Comparison of ENCODE assay signal across 38 mouse cellular contexts in genomic region chr5:136691170-136691569, GRCm38 (mm10). TPM values are rescaled to one million over a fixed set of nuclear protein-coding genes. Genes with fewer than 3 reads are reported as not detected.
"Had no signal": no experiment of that assay in that cellular context is flagged by ENCODE, and none has a peak within 500 bp of the region (broad histone marks: within the 10 kb centered on the region; RNA-seq: fewer than 3 reads in every experiment).

No protein-coding gene starts in this region.

- H3K4me3 ChIP-seq: gastrocnemius, adult 2 months; heart, adult 2 months; heart, embryonic 13.5 days; heart, embryonic 15.5 days; hindbrain, embryonic 10.5 days; hindbrain, embryonic 12.5 days; intestine, embryonic 15.5 days; left cerebral cortex, adult 2 months; limb, embryonic 10.5 days; limb, embryonic 12.5 days had no signal

- H3K27ac ChIP-seq: gastrocnemius, adult 2 months; heart, adult 2 months; heart, embryonic 13.5 days; heart, embryonic 15.5 days; hindbrain, embryonic 10.5 days; hindbrain, embryonic 12.5 days; hindbrain, embryonic 14.5 days; intestine, embryonic 15.5 days; left cerebral cortex, adult 2 months; limb, embryonic 10.5 days; limb, embryonic 12.5 days had no signal

- H3K9me3 ChIP-seq: heart, embryonic 13.5 days; heart, embryonic 15.5 days; hindbrain, embryonic 12.5 days; intestine, embryonic 15.5 days; limb, embryonic 10.5 days; limb, embryonic 12.5 days had no signal

- ATAC-seq: forebrain, embryonic 16.5 days; hindbrain, embryonic 16.5 days; inflammation-experienced regulatory T-cells, adult 6 months; intestine, embryonic 15.5 days; intestine, postnatal 0 days had no signal

- H3K36me3 ChIP-seq: heart, embryonic 13.5 days; heart, embryonic 15.5 days; hindbrain, embryonic 10.5 days; hindbrain, embryonic 12.5 days; intestine, embryonic 15.5 days; limb, embryonic 10.5 days; limb, embryonic 12.5 days had no signal

- H3K27me3 ChIP-seq: hindbrain, embryonic 12.5 days; intestine, embryonic 15.5 days; limb, embryonic 12.5 days had no signal

- H3K4me1 ChIP-seq: heart, embryonic 13.5 days; heart, embryonic 15.5 days; hindbrain, embryonic 10.5 days; hindbrain, embryonic 12.5 days had no signal

- H3K9ac ChIP-seq: heart, embryonic 13.5 days; heart, embryonic 15.5 days; hindbrain, embryonic 12.5 days; hindbrain, embryonic 14.5 days; intestine, embryonic 15.5 days; limb, embryonic 12.5 days had no signal

- H3K4me2 ChIP-seq: heart, embryonic 11.5 days; heart, embryonic 13.5 days; heart, embryonic 15.5 days; hindbrain, embryonic 12.5 days; hindbrain, embryonic 14.5 days; intestine, embryonic 15.5 days; limb, embryonic 12.5 days had no signal

- DNase-seq: gastrocnemius, adult 2 months; gastrocnemius, postnatal 10 days; gastrocnemius, postnatal 25 days; heart, adult 11 months; heart, adult 2 months; heart, postnatal 14 days; heart, postnatal 36 days; kidney, adult 18-20 months; kidney, adult 8-10 months; kidney, postnatal 14 days; kidney, postnatal 36 days; liver had no signal

RNA-seq across cellular contexts. Expression of gene Myl10, which starts 1.8 kb away (rescaled TPM):
- total RNA-seq: heart, adult 2 months; heart, postnatal 14 days; heart, postnatal 36 days; layer of hippocampus, adult 18-20 months; layer of hippocampus, adult 8-10 months; layer of hippocampus, postnatal 10 days; layer of hippocampus, postnatal 25 days; left cerebral cortex, adult 2 months; left cerebral cortex, postnatal 14 days; left cerebral cortex, postnatal 36 days had no signal
- polyA plus RNA-seq: forebrain, embryonic 16.5 days; frontal cortex, adult 2 months; heart, adult 2 months; heart, embryonic 11.5 days; heart, embryonic 13.5 days; heart, postnatal 0 days; hindbrain, embryonic 10.5 days; hindbrain, embryonic 12.5 days; hindbrain, embryonic 14.5 days; hindbrain, embryonic 16.5 days; intestine, embryonic 15.5 days; intestine, postnatal 0 days; kidney, embryonic 14.5 days; kidney, embryonic 16.5 days; large intestine, adult 2 months; limb, embryonic 10.5 days; limb, embryonic 12.5 days; limb, embryonic 14.5 days had no signal
